Mouse (Mus musculus) gastrocnemius, adult 18-20 months (tissue): Measurements from ENCODE around the gene Olfr1102. TPM values are rescaled to one million over a fixed set of nuclear protein-coding genes. Genes with fewer than 3 reads are reported as not detected.

Experiments
- DNase-seq: peaks from one replicate; pipeline ENCODE4 v3.0.0; 2021; ENCODE audit warnings: low spot score
- long read RNA-seq, 2 experiments: library from polyadenylated mRNA; stranded (forward); transcript quantifications; one replicate each; pipeline ENCODE4 v2.0.0; 2021
- total RNA-seq, 2 experiments: library from RNA; stranded (reverse); gene quantifications; 2 replicates each; pipeline ENCODE4 v1.2.3; 2021

Gene Olfr1102
- not detected for total RNA-seq
- long read RNA-seq, experiment 1, result 0 reads
- long read RNA-seq, experiment 2, result 0 reads

DNA sequence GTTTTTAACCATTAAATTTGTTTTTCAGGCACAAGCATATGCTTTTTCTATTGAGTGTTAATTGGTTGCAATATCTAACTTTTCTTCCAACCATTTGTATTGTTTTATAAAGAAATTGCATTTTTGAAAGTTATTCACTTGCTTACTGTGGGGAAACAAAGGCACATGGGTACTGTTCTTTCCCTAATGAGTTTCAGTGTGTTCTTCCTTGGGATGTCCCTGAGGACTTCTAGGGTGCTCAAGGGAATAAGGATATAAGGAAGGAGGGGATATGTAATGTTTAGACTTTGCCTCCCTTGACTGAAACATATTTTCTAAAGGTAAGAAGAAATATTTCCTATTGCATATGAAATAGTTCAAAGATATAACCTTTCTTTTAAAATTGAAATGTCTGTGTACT, at the start of gene Olfr1102:
Gene Olfr1102 (plus strand): TSS at position 301 of the 400 bp plus-strand sequence.
- no peak for DNase-seq

DNA sequence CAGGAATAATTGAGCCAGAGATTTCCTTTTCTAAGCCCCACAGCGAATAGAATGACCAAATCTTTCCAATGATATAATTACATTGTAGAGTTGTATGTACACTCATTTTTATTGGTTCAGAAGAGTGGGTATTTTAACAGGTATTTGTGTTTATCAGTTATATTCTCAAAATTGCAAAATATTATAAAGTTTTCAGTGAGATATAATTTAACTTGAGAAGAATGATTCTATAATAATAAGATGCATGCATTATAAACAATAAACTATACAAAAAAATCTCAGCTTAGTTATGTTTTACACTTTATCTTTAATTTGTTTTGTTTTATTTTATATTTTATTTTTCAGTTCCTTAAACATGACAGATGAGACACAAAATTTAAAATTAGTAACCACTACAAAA, 37.6 kb upstream of the Olfr1102 start, which contains the start of gene Olfr1099:
Gene Olfr1099 (minus strand): TSS at position 101 of the 400 bp plus-strand sequence.
- no peak for DNase-seq

DNA sequence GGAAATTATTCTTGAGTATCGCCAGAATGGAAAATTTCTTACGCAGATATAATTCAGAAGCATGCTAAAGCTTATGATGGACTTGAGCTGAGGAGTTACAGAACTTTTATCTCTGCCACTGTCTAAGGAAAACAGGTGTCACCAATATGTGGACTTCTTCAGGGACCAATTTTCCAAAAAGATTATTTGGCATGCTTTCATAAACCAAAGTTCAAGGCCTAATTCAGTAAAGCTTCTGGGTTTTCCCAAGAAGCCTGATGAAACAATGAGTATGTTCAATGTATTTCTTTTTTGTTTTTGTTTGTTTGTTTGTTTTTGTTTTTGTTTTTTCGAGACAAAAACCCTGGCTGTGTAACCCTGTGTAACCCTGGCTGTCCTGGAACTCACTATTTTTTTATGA, 18.3 kb upstream of the Olfr1102 start, which contains the start of gene Olfr1100:
Gene Olfr1100 (minus strand): TSS at position 101 of the 400 bp plus-strand sequence.
- no peak for DNase-seq

GRCm38 (mm10) chr2:86991121-86991520, 7.1 kb upstream of the Olfr1102 start, which contains the start of gene Olfr1101:
Olfr1101 (minus strand) TSS chr2:86991221.
- no peak for DNase-seq

DNA sequence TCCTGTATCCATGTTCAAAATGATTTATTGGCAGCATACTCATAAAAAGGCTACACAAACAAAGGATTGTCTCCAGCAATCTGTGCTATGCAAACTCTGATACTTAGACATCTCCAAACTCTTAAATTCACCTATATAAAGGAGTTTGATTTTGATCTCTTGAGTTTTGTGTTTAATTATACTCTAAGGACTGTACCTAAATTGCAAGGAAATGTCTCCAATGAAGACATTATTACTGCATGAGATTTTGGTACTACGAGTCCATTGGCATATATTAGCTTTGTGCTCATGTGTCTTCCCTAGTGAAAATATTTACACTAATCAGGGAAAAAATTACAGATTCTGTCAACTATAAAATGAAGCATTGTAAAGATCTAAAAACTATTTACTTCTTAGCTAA, 28.8 kb downstream of the Olfr1102 start, which contains the start of gene Olfr1104:
Gene Olfr1104 (minus strand): TSS at position 101 of the 400 bp plus-strand sequence.
- DNase-seq, result no peak

DNA sequence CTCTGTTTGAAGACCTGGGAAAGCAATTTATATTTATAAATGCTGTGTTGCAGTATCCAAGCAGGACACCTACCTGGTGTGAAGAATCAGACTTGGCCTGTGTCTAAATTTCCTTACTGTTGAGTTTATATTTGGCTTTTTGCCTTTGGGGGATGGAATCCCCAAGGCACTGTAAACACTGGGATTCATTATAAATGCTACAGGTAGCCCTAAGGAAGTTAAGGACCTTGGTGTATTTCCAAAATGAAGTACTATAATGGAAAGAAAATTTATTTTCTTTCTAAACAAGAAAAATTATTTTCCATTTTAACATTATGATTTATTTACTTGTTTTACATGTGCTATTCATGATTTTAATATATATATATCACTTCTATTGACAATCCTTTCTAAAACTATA, 38.2 kb downstream of the Olfr1102 start, which contains the start of gene Olfr1105:
Gene Olfr1105 (minus strand): TSS at position 101 of the 400 bp plus-strand sequence.
- DNase-seq, result no peak

DNA sequence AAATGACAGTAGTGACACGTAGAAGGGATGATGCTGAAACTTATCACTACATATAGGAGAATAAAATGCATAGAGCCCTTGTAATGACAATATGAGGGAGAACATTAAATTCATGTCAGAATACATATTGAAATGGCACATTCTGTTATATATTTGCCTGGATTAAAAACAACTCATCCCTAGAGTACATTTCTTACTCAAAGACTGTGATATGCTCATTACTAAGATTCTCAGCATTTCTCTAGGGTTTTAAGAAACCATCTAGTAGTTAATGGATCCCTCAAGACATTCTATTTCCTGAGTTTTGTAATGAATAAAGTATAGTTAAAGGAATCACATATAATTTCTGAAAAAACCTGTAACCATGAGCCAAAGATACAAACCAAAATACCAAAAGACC, 54.0 kb downstream of the Olfr1102 start, which contains the start of gene Olfr1106:
Gene Olfr1106 (minus strand): TSS at position 101 of the 400 bp plus-strand sequence.
- no peak for DNase-seq

Other genes with a start within 250 kb of the Olfr1102 start
- gene Olfr1090, start 239.4 kb upstream of the Olfr1102 start, total RNA-seq, result not detected
- gene Olfr1093, start 215.9 kb upstream of the Olfr1102 start, total RNA-seq, result not detected
- not detected for gene Olfr141, start 188.4 kb upstream of the Olfr1102 start, total RNA-seq
- gene Olfr1094, start 173.7 kb upstream of the Olfr1102 start, total RNA-seq, result not detected
- not detected for gene Olfr1095, start 146.7 kb upstream of the Olfr1102 start, total RNA-seq
- gene Gm13723, start 123.6 kb upstream of the Olfr1102 start, total RNA-seq, result not detected
- not detected for gene Olfr1097, start 106.2 kb upstream of the Olfr1102 start, total RNA-seq
- gene Olfr1098, start 73.9 kb upstream of the Olfr1102 start, total RNA-seq, result not detected
- gene Olfr1099, start 37.7 kb upstream of the Olfr1102 start, total RNA-seq, result not detected
- not detected for gene Olfr1100, start 18.4 kb upstream of the Olfr1102 start, total RNA-seq
- gene Olfr1101, start 7.2 kb upstream of the Olfr1102 start, total RNA-seq, result not detected
- not detected for gene Olfr1104, start 28.7 kb downstream of the Olfr1102 start, total RNA-seq
- gene Olfr1105, start 38.1 kb downstream of the Olfr1102 start, total RNA-seq, result not detected
- gene Olfr1106, start 53.9 kb downstream of the Olfr1102 start, total RNA-seq, result not detected
- gene Olfr1107, start 77.4 kb downstream of the Olfr1102 start, total RNA-seq, result not detected
- not detected for gene Olfr1109, start 97.6 kb downstream of the Olfr1102 start, total RNA-seq
- gene Olfr259, start 116.2 kb downstream of the Olfr1102 start, total RNA-seq, result not detected
- not detected for gene Olfr1110, start 141.9 kb downstream of the Olfr1102 start, total RNA-seq
- not detected for gene Olfr1111, start 154.2 kb downstream of the Olfr1102 start, total RNA-seq
- gene Olfr1112, start 189.4 kb downstream of the Olfr1102 start, total RNA-seq, result not detected
- not detected for gene Olfr1113, start 210.6 kb downstream of the Olfr1102 start, total RNA-seq
- gene Olfr1115, start 249.6 kb downstream of the Olfr1102 start, total RNA-seq, result not detected